ENCODE assay signal across 18 mouse cellular contexts in the genomic region with DNA sequence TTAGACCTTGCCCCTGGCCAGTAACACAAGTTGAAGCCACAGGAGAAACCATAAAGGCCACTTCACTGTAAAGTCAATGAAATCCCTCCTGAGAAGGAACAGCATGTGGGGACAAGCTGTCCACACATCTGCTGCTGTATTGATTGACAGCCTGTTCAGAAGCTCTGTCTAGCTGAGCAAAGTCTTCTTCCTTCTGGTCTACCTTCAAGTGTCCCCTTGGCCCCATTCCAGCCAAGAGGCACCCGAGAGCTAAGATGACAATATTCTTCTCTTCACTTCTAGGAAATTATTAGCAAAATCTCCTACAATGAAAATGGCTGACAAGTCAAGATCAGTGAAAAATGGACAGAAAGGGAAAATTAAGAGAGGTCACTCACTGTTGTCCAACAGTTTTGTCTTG.
"Had no signal": no experiment of that assay in that cellular context is flagged by ENCODE, and none has a peak within 500 bp of the region (broad histone marks: within the 10 kb centered on the region; RNA-seq: fewer than 3 reads in every experiment).

No protein-coding gene starts in this region.

- H3K36me3 ChIP-seq: limb, embryonic 12.5 days; liver, embryonic 13.5 days; lung, embryonic 15.5 days; neural tube, embryonic 13.5 days; stomach, embryonic 15.5 days had no signal

- H3K4me2 ChIP-seq: limb, embryonic 12.5 days; liver, embryonic 13.5 days; lung, embryonic 15.5 days; neural tube, embryonic 13.5 days; stomach, embryonic 15.5 days had no signal

- ATAC-seq: liver, postnatal 0 days had no signal

- H3K9me3 ChIP-seq: limb, embryonic 12.5 days; liver, embryonic 13.5 days; lung, embryonic 15.5 days; megakaryocyte, embryonic 14.5 days; neural tube, embryonic 13.5 days; stomach, embryonic 15.5 days had no signal

- H3K4me1 ChIP-seq: limb, embryonic 12.5 days; liver, embryonic 13.5 days; lung, embryonic 15.5 days; megakaryocyte, embryonic 14.5 days; neural tube, embryonic 13.5 days; stomach, embryonic 15.5 days had no signal

- DNase-seq: kidney, adult 18-20 months; kidney, postnatal 10 days; kidney, postnatal 4 days; liver; liver, embryonic 13.5 days; liver, postnatal 0 days; lung, postnatal 14 days; midbrain, embryonic 14.5 days; retina, postnatal 1 day; right cerebral cortex, postnatal 14 days; thymus, adult 2 months; thymus, postnatal 25 days had no signal

- H3K9ac ChIP-seq: limb, embryonic 12.5 days; liver, embryonic 13.5 days; liver, postnatal 0 days; lung, embryonic 15.5 days; neural tube, embryonic 13.5 days; stomach, embryonic 15.5 days had no signal

- H3K27ac ChIP-seq: limb, embryonic 12.5 days; liver, embryonic 13.5 days; lung, embryonic 15.5 days; macrophage; neural tube, embryonic 13.5 days; stomach, embryonic 15.5 days had no signal

- H3K27me3 ChIP-seq: limb, embryonic 12.5 days; liver, embryonic 13.5 days; lung, embryonic 15.5 days; megakaryocyte, embryonic 14.5 days; neural tube, embryonic 13.5 days; stomach, embryonic 15.5 days had no signal

- H3K4me3 ChIP-seq: limb, embryonic 12.5 days; liver, embryonic 13.5 days; lung, embryonic 15.5 days; megakaryocyte, embryonic 14.5 days; neural tube, embryonic 13.5 days; stomach, embryonic 15.5 days had no signal
